Mouse (Mus musculus): ENCODE results near the gene Asgr2.

- TF ChIP-seq CTCF (conservative IDR thresholded peaks at IDR 0.05; ENCODE audit: low read length) (no peak), POU5F1 (IDR thresholded peaks at IDR 0.05; ENCODE audit: borderline replicate concordance, low read length) (no peak), NANOG (IDR thresholded peaks at IDR 0.05; ENCODE audit: borderline replicate concordance, low read length) (no peak)
Measured at GRCm38 (mm10) chr11:70079928-70080327, 12.5 kb upstream of the Asgr2 start.

Measured in E14TG2a.4 (cell line).